Mouse (Mus musculus) lung, postnatal 0 days (tissue): ENCODE results near the gene Mapkapk5.

Source experiments
- CTCF ChIP-seq: IDR thresholded peaks from 2 replicates; pipeline ENCODE4 v1.5.1; 2016; ENCODE audit warnings: antibody characterized with exemption, mild to moderate bottlenecking
- EP300 ChIP-seq: IDR thresholded peaks from 2 replicates; pipeline ENCODE4 v1.6.1; 2016; ENCODE audit warnings: antibody characterized with exemption, mild to moderate bottlenecking, control low read depth

- no peak for TF ChIP-seq CTCF
- TF ChIP-seq EP300 = no peak
Measured at GRCm38 (mm10) chr5:121581945-121582344, 36.2 kb upstream of the Mapkapk5 start.
